Mouse (Mus musculus) lung, embryonic 16.5 days (tissue): Measurements from ENCODE around the gene Samd11. TPM values are rescaled to one million over a fixed set of nuclear protein-coding genes. Genes with fewer than 3 reads are reported as not detected.
A peak's percentile ranks its signal among the peaks of the same experiment; 100 is the strongest.

Source experiments
- ATAC-seq: fragments of 200-750 bp; cut with Nextera tagmentation; 2 replicates; pipeline ENCODE4 v1.8.0; 2017; ENCODE audit warnings: low read depth, mild to moderate bottlenecking, moderate library complexity
- H3K27ac ChIP-seq: fragments of 300-500 bp; sonication (generic); 2 replicates; pipeline ENCODE4 v1.5.1; 2014; ENCODE audit warnings: mild to moderate bottlenecking, control low read depth, low read length
- H3K27me3 ChIP-seq: fragments of 300-500 bp; sonication (generic); 2 replicates; pipeline ENCODE4 v1.6.1; 2014; ENCODE audit warnings: low read depth, low read length, mixed read lengths; ENCODE audit not compliant: control insufficient read depth, insufficient read depth
- H3K36me3 ChIP-seq: fragments of 300-500 bp; sonication (generic); 2 replicates; pipeline ENCODE4 v1.6.1; 2014; ENCODE audit warnings: low read length; ENCODE audit not compliant: control insufficient read depth, insufficient read depth
- H3K4me1 ChIP-seq: fragments of 300-500 bp; sonication (generic); replicated peaks from 2 replicates; pipeline ENCODE4 v1.6.1; 2014; ENCODE audit warnings: low read length, mixed read lengths; ENCODE audit not compliant: control insufficient read depth, insufficient read depth
- H3K4me2 ChIP-seq: fragments of 300-500 bp; sonication (generic); 2 replicates; pipeline ENCODE4 v1.6.1; 2014; ENCODE audit warnings: low read depth, low read length, control low read depth
- H3K4me3 ChIP-seq: fragments of 300-500 bp; sonication (generic); 2 replicates; pipeline ENCODE4 v1.5.1; 2014; ENCODE audit warnings: mild to moderate bottlenecking, low read length, control low read depth
- H3K9ac ChIP-seq: fragments of 300-500 bp; sonication (generic); 2 replicates; pipeline ENCODE4 v1.6.1; 2014; ENCODE audit warnings: low read length, control low read depth
- H3K9me3 ChIP-seq: fragments of 300-500 bp; sonication (generic); 2 replicates; pipeline ENCODE4 v1.6.1; 2016; ENCODE audit warnings: low read length; ENCODE audit not compliant: control insufficient read depth
- WGBS: fragments of 180-500 bp; shearing (Covaris S2); extraction: QIAGEN DNeasy Blood & Tissue Kit; methylation state at CpG from one replicate; pipeline ENCODE4 v1.1.7; 2014; 5-methylcytosine and 5-hydroxymethylcytosine counted together
- microRNA-seq: library from miRNA; unstranded; fragments of <30 nt; microRNA quantifications from one replicate; pipeline ENCODE4, GENCODE M21; 2016
- polyA plus RNA-seq: library from polyadenylated mRNA; unstranded; fragments of >200 nt; fragmentation: Nextera tagmentation; extraction: Ambion mirVana; gene quantifications from 2 replicates; pipeline ENCODE4 v1.2.1, GENCODE M21; 2015

Gene Samd11
- polyA plus RNA-seq, 1 experiment from 2014 or later = 0.29 TPM

GRCm38 (mm10) chr4:156202462-156202893, 53.0 kb downstream of the Samd11 start:
- Histone ChIP-seq H3K9me3 (no peaks in the 10 kb centered on the region), H3K27ac (0 out of 2 replicates have a peak overlapping the region, but pooled peaks have one; percentile 27), H3K4me1 (peaks cover 14% of the 10 kb centered on the region), H3K4me3 (peak overlapping the region; percentile 69), H3K27me3 (peaks cover 15% of the 10 kb centered on the region; the same call in 1 of the 2 replicates), H3K4me2 (peak overlapping the region; percentile 96), H3K9ac (peak overlapping the region; percentile 65; the same call in 1 of the 2 replicates), H3K36me3 (no peaks in the 10 kb centered on the region)
- WGBS = 34% methylated on average over 12 of the region's 12 CpGs
- ATAC-seq = no peak

DNA sequence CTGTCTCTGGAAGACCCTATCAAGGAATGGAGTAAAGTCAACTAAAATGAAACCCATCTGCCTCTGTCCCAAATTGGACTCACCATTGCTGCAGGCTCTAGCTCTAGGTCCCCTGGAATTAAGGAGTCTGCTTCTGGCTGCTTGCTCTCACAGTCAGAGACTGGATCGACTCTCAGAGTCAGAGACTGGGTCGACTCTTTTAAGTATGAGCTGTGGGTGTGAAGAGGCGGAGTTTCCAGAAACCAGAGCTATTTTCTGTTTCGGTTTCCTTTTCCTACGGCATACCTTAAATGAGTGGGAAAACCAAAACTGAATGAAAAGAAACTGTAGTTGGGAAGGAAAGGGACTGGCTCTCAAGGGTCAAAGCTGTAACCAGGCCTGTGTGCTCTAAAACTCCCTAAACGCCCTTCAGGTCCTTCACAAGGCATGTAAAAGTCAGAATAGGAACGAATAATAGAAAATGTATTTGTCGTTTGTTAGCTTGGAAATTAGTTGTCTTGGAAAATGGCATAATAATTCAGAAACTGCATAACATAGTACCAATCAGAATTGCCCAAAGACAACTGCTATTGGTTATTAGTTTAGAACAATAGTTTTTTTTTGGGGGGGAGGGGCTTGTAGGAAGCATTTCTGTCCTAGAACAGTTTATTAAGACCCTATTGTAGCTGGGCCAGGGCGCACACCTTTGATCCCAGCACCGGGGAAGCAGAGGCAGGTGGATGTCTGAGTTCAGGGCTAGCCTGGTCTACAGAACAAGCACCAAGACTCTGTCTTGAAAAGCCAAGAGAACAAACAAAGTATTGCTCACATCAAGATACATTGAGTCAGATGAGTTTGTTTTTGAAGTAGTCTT, 54.6 kb downstream of the Samd11 start, which contains the start of gene Isg15:
TSS of gene Isg15 (minus strand) at position 196 of the 853 bp plus-strand sequence.
- Histone ChIP-seq H3K9ac (no peak within 1 kb of the TSS), H3K27ac (no peak within 1 kb of the TSS), H3K27me3 (peaks cover 15% of the 10 kb centered on the region; the same call in 1 of the 2 replicates), H3K9me3 (no peaks in the 10 kb centered on the region), H3K4me2 (peak within 1 kb of the TSS; percentile 13), H3K4me1 (peaks cover 20% of the 10 kb centered on the region), H3K4me3 (no peak within 1 kb of the TSS), H3K36me3 (no peaks in the 10 kb centered on the region)
- no peak for ATAC-seq
- WGBS = 56% methylated on average over 10 of the region's 10 CpGs

GRCm38 (mm10) chr4:156197829-156198205, 57.6 kb downstream of the Samd11 start:
- H3K4me2 ChIP-seq = peak overlapping the region; percentile 70

GRCm38 (mm10) chr4:156197131-156197828, 58.2 kb downstream of the Samd11 start, which contains the start of gene Agrn:
Gene Agrn, minus strand, starts transcription at chr4:156197488.
- under 1% methylated on average over 41 of the region's 88 CpGs for WGBS
- ATAC-seq = peak; percentile 86
- no peaks in the 10 kb centered on the region for H3K9me3 ChIP-seq
- peaks cover 36% of the 10 kb centered on the region for H3K4me1 ChIP-seq
- peak within 1 kb of the TSS; percentile 96 for H3K4me3 ChIP-seq
- H3K27ac ChIP-seq = peak within 1 kb of the TSS; percentile 95
- no peaks in the 10 kb centered on the region for H3K27me3 ChIP-seq
- H3K36me3 ChIP-seq = peaks cover 2% of the 10 kb centered on the region; the same call in 1 of the 2 replicates
- peak within 1 kb of the TSS; percentile 98 for H3K4me2 ChIP-seq
- H3K9ac ChIP-seq = peak within 1 kb of the TSS; percentile 90

More at GRCm38 (mm10) chr4:156197829-156198205, 57.6 kb downstream of the Samd11 start:
- peak; percentile 91 for ATAC-seq
- H3K4me3 ChIP-seq = peak overlapping the region; percentile 96
- H3K4me1 ChIP-seq = peaks cover 38% of the 10 kb centered on the region
- peak overlapping the region; percentile 72 for H3K9ac ChIP-seq
- peak overlapping the region; percentile 95 for H3K27ac ChIP-seq
- H3K36me3 ChIP-seq = peaks cover 2% of the 10 kb centered on the region; the same call in 1 of the 2 replicates
- peaks cover 4% of the 10 kb centered on the region; the same call in 1 of the 2 replicates for H3K27me3 ChIP-seq
- H3K9me3 ChIP-seq = no peaks in the 10 kb centered on the region
- 0% methylated on average over 19 of the region's 26 CpGs for WGBS

Small RNA genes lying within 50 kb of the gene (microRNA-seq; reads per million reads assigned to microRNA genes)
- gene Mir7658 = 4.1 reads per million, percentile 16 among the genes with 10 or more reads in this experiment

Other genes with a start within 250 kb of the Samd11 start
- 1.1 and 2.4 TPM in 2 replicates for gene Tnfrsf4, start 241.8 kb downstream of the Samd11 start, polyA plus RNA-seq
- 1.5 and 2.3 TPM in 2 replicates for gene Tnfrsf18, start 229.5 kb downstream of the Samd11 start, polyA plus RNA-seq
- gene Ttll10, start 196.2 kb downstream of the Samd11 start, polyA plus RNA-seq = 2.8 and 4.0 TPM in 2 replicates
- gene 9430015G10Rik, start 145.7 kb downstream of the Samd11 start, polyA plus RNA-seq = 37.9 and 42.0 TPM in 2 replicates
- 0.24 and 0.33 TPM in 2 replicates for gene Rnf223, start 125.1 kb downstream of the Samd11 start, polyA plus RNA-seq
- gene Agrn, start 58.2 kb downstream of the Samd11 start, polyA plus RNA-seq = 85.6 and 86.5 TPM in 2 replicates
- gene Isg15, start 54.8 kb downstream of the Samd11 start, polyA plus RNA-seq = 1.7 and 3.1 TPM in 2 replicates
- 2.9 and 3.4 TPM in 2 replicates for gene AW011738, start 52.4 kb downstream of the Samd11 start, polyA plus RNA-seq
- gene Perm1, start 39.8 kb downstream of the Samd11 start, polyA plus RNA-seq = 0.45 and 0.91 TPM in 2 replicates
- gene Plekhn1, start 20.8 kb downstream of the Samd11 start, polyA plus RNA-seq = 18.5 and 22.8 TPM in 2 replicates
- 51.3 and 51.6 TPM in 2 replicates for gene Noc2l, start 19.6 kb downstream of the Samd11 start, polyA plus RNA-seq
- not detected in 2 replicates for gene Vmn2r-ps159, start 75.4 kb upstream of the Samd11 start, polyA plus RNA-seq